Mouse (Mus musculus): ENCODE measurements at regions not wholly inside any gene's neighbourhood (a gene's known extent, or its start where the extent isn't known, plus 50 kb on each side); places are given as distances from the start of the nearest gene placed in this dataset.

GRCm38 (mm10) chr11:23945966-23946365, 50.9 kb upstream of the Papolg start:
- no peak for TF ChIP-seq EP300 (IDR thresholded peaks at IDR 0.05; ENCODE audit: low read depth)
- TF ChIP-seq CTCF (IDR thresholded peaks at IDR 0.05; ENCODE audit: low read depth): no peak
